Mouse (Mus musculus) liver, embryonic 11.5 days (tissue): ENCODE results near the gene Trim44. TPM values are rescaled to one million over a fixed set of nuclear protein-coding genes. Genes with fewer than 3 reads are reported as not detected.

Experiments used
- ATAC-seq: fragments of 200-750 bp; cut with Nextera tagmentation; replicated peaks from 2 replicates; pipeline ENCODE4 v1.8.0; 2017; ENCODE audit warnings: moderate number of reproducible peaks, mild to moderate bottlenecking, moderate TSS enrichment, moderate library complexity; ENCODE audit not compliant: low FRiP score
- DNase-seq: peaks from one replicate; pipeline ENCODE4 v3.0.0-alpha.2; 2017; ENCODE audit warnings: low spot score
- H3K27ac ChIP-seq: fragments of 300-500 bp; sonication (generic); 2 replicates; pipeline ENCODE4 v1.5.1; 2014; ENCODE audit warnings: mild to moderate bottlenecking, low read depth, low read length, control low read depth
- H3K27me3 ChIP-seq: fragments of 300-500 bp; sonication (generic); replicated peaks from 2 replicates; pipeline ENCODE4 v1.6.1; 2014; ENCODE audit warnings: low read length, mixed read lengths; ENCODE audit not compliant: control insufficient read depth, insufficient read depth
- H3K36me3 ChIP-seq: fragments of 300-500 bp; sonication (generic); 2 replicates; pipeline ENCODE4 v1.6.1; 2014; ENCODE audit warnings: mild to moderate bottlenecking, low read length, moderate library complexity, mixed read lengths; ENCODE audit not compliant: control insufficient read depth, insufficient read depth
- H3K4me1 ChIP-seq: fragments of 300-500 bp; sonication (generic); replicated peaks from 2 replicates; pipeline ENCODE4 v1.6.1; 2014; ENCODE audit warnings: low read length, mixed read lengths; ENCODE audit not compliant: control insufficient read depth, insufficient read depth
- H3K4me2 ChIP-seq: fragments of 300-500 bp; sonication (generic); 2 replicates; pipeline ENCODE4 v1.6.1; 2014; ENCODE audit warnings: mild to moderate bottlenecking, control low read depth, moderate library complexity
- H3K4me3 ChIP-seq: fragments of 300-500 bp; sonication (generic); 2 replicates; pipeline ENCODE4 v1.5.1; 2014; ENCODE audit warnings: low read depth, low read length, control low read depth
- H3K9ac ChIP-seq: fragments of 300-500 bp; sonication (generic); 2 replicates; pipeline ENCODE4 v1.6.1; 2014; ENCODE audit warnings: low read depth, low read length, control low read depth
- H3K9me3 ChIP-seq: fragments of 300-500 bp; sonication (generic); 2 replicates; pipeline ENCODE4 v1.6.1; 2016; ENCODE audit warnings: low read length, inconsistent platforms, mixed read lengths; ENCODE audit not compliant: control insufficient read depth
- WGBS: fragments of 180-500 bp; shearing (Covaris S2); extraction: QIAGEN DNeasy Blood & Tissue Kit; methylation state at CpG from one replicate; pipeline ENCODE4 v1.1.7; 2014; 5-methylcytosine and 5-hydroxymethylcytosine counted together
- polyA plus RNA-seq: library from polyadenylated mRNA; unstranded; fragments of >200 nt; fragmentation: Nextera tagmentation; extraction: Ambion mirVana; gene quantifications from 2 replicates; pipeline ENCODE4 v1.2.1, GENCODE M21; 2014

Trim44 gene
- polyA plus RNA-seq, 1 experiment from 2014 or later = 23.1 TPM

GRCm38 (mm10) chr2:102412738-102413137 is 5.1 kb upstream of the Trim44 start:
- H3K36me3 ChIP-seq = no peaks in the 10 kb centered on the region
- ATAC-seq (no peak), DNase-seq (no peak)
- H3K9ac ChIP-seq = no peak overlapping the region
- H3K4me2 ChIP-seq = no peak overlapping the region
- H3K9me3 ChIP-seq = no peaks in the 10 kb centered on the region
- no peaks in the 10 kb centered on the region for H3K27me3 ChIP-seq
- no peak overlapping the region for H3K27ac ChIP-seq
- 50% methylated on average over 2 of the region's 2 CpGs for WGBS
- no peaks in the 10 kb centered on the region for H3K4me1 ChIP-seq
- no peak overlapping the region for H3K4me3 ChIP-seq

GRCm38 (mm10) chr2:102410615-102411014 is 3.0 kb upstream of the Trim44 start:
- Histone ChIP-seq H3K27ac (no peak overlapping the region), H3K9me3 (no peaks in the 10 kb centered on the region), H3K4me3 (no peak overlapping the region), H3K36me3 (no peaks in the 10 kb centered on the region), H3K4me1 (peaks cover 4% of the 10 kb centered on the region), H3K4me2 (no peak overlapping the region), H3K9ac (no peak overlapping the region), H3K27me3 (no peaks in the 10 kb centered on the region)
- WGBS = 57% methylated on average over 4 of the region's 4 CpGs
- ATAC-seq (no peak), DNase-seq (no peak)

- no peak overlapping the region for H3K4me2 ChIP-seq
- H3K27me3 ChIP-seq = no peaks in the 10 kb centered on the region
- no peaks in the 10 kb centered on the region for H3K36me3 ChIP-seq
- ATAC-seq (no peak), DNase-seq (no peak)
- no peak overlapping the region for H3K4me3 ChIP-seq
- no peaks in the 10 kb centered on the region for H3K9me3 ChIP-seq
- no peak overlapping the region for H3K27ac ChIP-seq
- H3K9ac ChIP-seq = no peak overlapping the region
- WGBS = 80% methylated on average over 3 of the region's 3 CpGs
- peaks cover 4% of the 10 kb centered on the region for H3K4me1 ChIP-seq
Measured at GRCm38 (mm10) chr2:102409741-102410140, 2.1 kb upstream of the Trim44 start.

GRCm38 (mm10) chr2:102406324-102407304 is 1.0 kb downstream of the Trim44 start:
- H3K4me3 ChIP-seq = no peak overlapping the region
- WGBS = 72% methylated on average over 4 of the region's 4 CpGs
- H3K4me2 ChIP-seq = no peak overlapping the region

GRCm38 (mm10) chr2:102403982-102404381 is 3.6 kb downstream of the Trim44 start:
- DNase-seq = no peak
- H3K9me3 ChIP-seq = no peaks in the 10 kb centered on the region
- no peak for ATAC-seq
- no peak overlapping the region for H3K9ac ChIP-seq
- 84% methylated on average over 5 of the region's 5 CpGs for WGBS
- H3K27me3 ChIP-seq = no peaks in the 10 kb centered on the region
- 0 out of 2 replicates have a peak, but pooled peaks cover 3% of the 10 kb centered on the region for H3K36me3 ChIP-seq
- H3K4me1 ChIP-seq = peaks cover 19% of the 10 kb centered on the region
- no peak overlapping the region for H3K4me3 ChIP-seq
- no peak overlapping the region for H3K4me2 ChIP-seq
- no peak overlapping the region for H3K27ac ChIP-seq

More at GRCm38 (mm10) chr2:102406324-102407304, 1.0 kb downstream of the Trim44 start:
- DNase-seq (no peak), ATAC-seq (no peak)
- H3K36me3 ChIP-seq = no peaks in the 10 kb centered on the region
- H3K9me3 ChIP-seq = no peaks in the 10 kb centered on the region
- no peaks in the 10 kb centered on the region for H3K27me3 ChIP-seq
- no peak overlapping the region for H3K9ac ChIP-seq
- H3K4me1 ChIP-seq = peaks cover 4% of the 10 kb centered on the region
- no peak overlapping the region for H3K27ac ChIP-seq

- H3K4me1 ChIP-seq = peaks cover 19% of the 10 kb centered on the region
- ATAC-seq = no peak
- 0 out of 2 replicates have a peak, but pooled peaks cover 3% of the 10 kb centered on the region for H3K36me3 ChIP-seq
- DNase-seq = no peak
- no peak overlapping the region for H3K9ac ChIP-seq
- WGBS = 85% methylated on average over 4 of the region's 4 CpGs
- no peak overlapping the region for H3K4me3 ChIP-seq
- no peak overlapping the region for H3K27ac ChIP-seq
- no peaks in the 10 kb centered on the region for H3K27me3 ChIP-seq
- no peak overlapping the region for H3K4me2 ChIP-seq
- H3K9me3 ChIP-seq = no peaks in the 10 kb centered on the region
Measured at GRCm38 (mm10) chr2:102403306-102403705, 4.3 kb downstream of the Trim44 start.

- Histone ChIP-seq H3K36me3 (0 out of 2 replicates have a peak, but pooled peaks cover 3% of the 10 kb centered on the region), H3K4me2 (peak overlapping the region; percentile 87), H3K4me3 (peak overlapping the region; percentile 72), H3K27ac (peak overlapping the region; percentile 93; the same call in 1 of the 2 replicates), H3K9me3 (no peaks in the 10 kb centered on the region), H3K4me1 (peaks cover 15% of the 10 kb centered on the region), H3K9ac (peak overlapping the region; percentile 88; the same call in 1 of the 2 replicates), H3K27me3 (no peaks in the 10 kb centered on the region)
- DNase-seq (no peak), ATAC-seq (no peak)
- WGBS = 27% methylated on average over 6 of the region's 6 CpGs
Measured at GRCm38 (mm10) chr2:102401352-102401692, 6.3 kb downstream of the Trim44 start.

GRCm38 (mm10) chr2:102400605-102401351 is 6.8 kb downstream of the Trim44 start:
- peak overlapping the region; percentile 72 for H3K4me3 ChIP-seq
- 0 out of 2 replicates have a peak, but pooled peaks cover 3% of the 10 kb centered on the region for H3K36me3 ChIP-seq
- no peaks in the 10 kb centered on the region for H3K27me3 ChIP-seq
- H3K9me3 ChIP-seq = no peaks in the 10 kb centered on the region
- DNase-seq (peak; percentile 88), ATAC-seq (peak; percentile 94)
- peaks cover 15% of the 10 kb centered on the region for H3K4me1 ChIP-seq
- WGBS = under 1% methylated on average over 81 of the region's 94 CpGs
- peak overlapping the region; percentile 88 for H3K9ac ChIP-seq
- peak overlapping the region; percentile 87 for H3K4me2 ChIP-seq
- peak overlapping the region; percentile 93 for H3K27ac ChIP-seq
